Mouse (Mus musculus): ENCODE results near the gene Atp6v1c2.

Atp6v1c2 gene

GRCm38 (mm10) chr12:17258431-17258830 is 70.7 kb downstream of the Atp6v1c2 start:
- no peak for DNase-seq (ENCODE audit: low spot score)

- DNase-seq (ENCODE audit: low spot score) = peak; percentile 42
Observed at GRCm38 (mm10) chr12:17256905-17257304, 72.3 kb downstream of the Atp6v1c2 start.

- DNase-seq (ENCODE audit: low spot score) = no peak
Observed at GRCm38 (mm10) chr12:17255602-17256001, 73.6 kb downstream of the Atp6v1c2 start.

- DNase-seq (ENCODE audit: low spot score) = peak; percentile 59
Observed at GRCm38 (mm10) chr12:17253069-17253468, 76.1 kb downstream of the Atp6v1c2 start.

- DNase-seq (ENCODE audit: low spot score) = no peak
Observed at GRCm38 (mm10) chr12:17250962-17251361, 78.2 kb downstream of the Atp6v1c2 start.

- DNase-seq (ENCODE audit: low spot score) = no peak
Observed at GRCm38 (mm10) chr12:17242041-17242440, 87.1 kb downstream of the Atp6v1c2 start.

GRCm38 (mm10) chr12:17241614-17242013 is 87.5 kb downstream of the Atp6v1c2 start:
- DNase-seq (ENCODE audit: low spot score) = no peak

GRCm38 (mm10) chr12:17241016-17241415 is 88.1 kb downstream of the Atp6v1c2 start:
- DNase-seq (ENCODE audit: low spot score) = no peak

GRCm38 (mm10) chr12:17239428-17239688 is 89.8 kb downstream of the Atp6v1c2 start:
- DNase-seq (ENCODE audit: low spot score) = no peak

- DNase-seq (ENCODE audit: low spot score) = no peak
Observed at GRCm38 (mm10) chr12:17238588-17239427, 90.4 kb downstream of the Atp6v1c2 start.

- no peak for DNase-seq (ENCODE audit: low spot score)
Observed at GRCm38 (mm10) chr12:17235535-17236313, 93.4 kb downstream of the Atp6v1c2 start.

Measured in ovary, postnatal 14 days (tissue).